Mouse (Mus musculus) spleen, postnatal 10 days (tissue): ENCODE data around the gene Gm21970.

Source experiments
- DNase-seq, 2 experiments: peaks; one replicate each; pipeline ENCODE4 v3.0.0; 2021 to 2022; ENCODE audit warnings: low spot score in 2 of 2

The Gm21970 gene

DNA sequence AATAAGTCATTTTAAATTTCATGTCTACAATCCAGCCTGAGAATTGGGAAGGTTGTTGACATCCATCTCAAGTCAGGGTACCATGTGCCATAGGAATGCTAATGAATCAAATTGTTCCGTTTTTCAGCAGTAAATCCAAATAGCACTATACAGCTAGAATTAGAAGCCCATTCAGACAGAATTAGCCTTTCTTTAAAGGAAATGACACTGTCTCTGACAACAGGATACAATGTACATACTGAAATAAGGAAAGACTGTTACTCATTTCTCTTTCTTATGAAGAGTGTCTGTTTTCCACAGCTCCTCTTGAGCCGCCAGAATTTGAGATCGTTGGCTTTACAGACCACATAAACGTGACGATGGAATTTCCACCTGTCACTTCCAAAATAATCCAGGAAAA, at the start of gene Gm21970:
TSS of gene Gm21970 (plus strand) at position 301 of the 400 bp plus-strand sequence.
- DNase-seq, result no peak

GRCm38 (mm10) chr16:91346491-91346890, 45.0 kb upstream of the Gm21970 start:
- DNase-seq, result no peak

DNA sequence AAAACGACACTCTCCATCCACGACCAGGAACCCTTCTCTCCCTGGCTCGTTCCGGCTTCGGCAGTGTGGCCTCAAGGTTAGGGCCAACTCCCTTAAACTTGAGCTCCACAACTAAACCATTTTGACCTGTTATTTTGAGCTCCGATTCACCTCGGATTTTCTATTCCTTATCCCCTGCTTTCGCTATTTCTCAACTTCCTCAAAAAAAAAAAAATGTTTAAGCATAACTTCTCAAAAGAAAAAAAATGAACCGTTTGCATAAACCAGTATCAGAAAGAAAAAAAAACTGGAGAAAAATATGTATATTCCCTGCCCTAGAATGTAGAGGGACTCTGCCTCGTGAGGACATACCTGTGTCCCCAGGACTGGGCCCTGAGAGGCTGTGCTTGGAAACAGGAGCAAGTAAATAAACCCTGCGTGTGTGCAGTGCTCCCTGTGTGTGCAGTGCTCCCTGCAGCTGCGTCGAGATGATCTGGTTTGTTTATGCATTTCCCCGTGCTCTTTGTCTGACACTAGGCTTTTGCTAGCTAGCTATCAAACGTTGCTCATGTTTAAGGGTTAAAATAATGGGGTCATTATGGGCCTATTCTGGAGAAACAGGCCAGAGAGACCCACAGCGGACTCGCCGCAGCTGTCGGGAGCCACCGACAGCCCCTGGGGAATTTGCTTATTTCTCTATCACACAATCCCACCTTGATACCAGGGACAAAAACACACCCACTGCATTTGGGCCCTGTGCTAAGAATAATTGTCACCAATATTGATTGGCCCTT, 43.8 kb upstream of the Gm21970 start:
- DNase-seq, result no peak

DNA sequence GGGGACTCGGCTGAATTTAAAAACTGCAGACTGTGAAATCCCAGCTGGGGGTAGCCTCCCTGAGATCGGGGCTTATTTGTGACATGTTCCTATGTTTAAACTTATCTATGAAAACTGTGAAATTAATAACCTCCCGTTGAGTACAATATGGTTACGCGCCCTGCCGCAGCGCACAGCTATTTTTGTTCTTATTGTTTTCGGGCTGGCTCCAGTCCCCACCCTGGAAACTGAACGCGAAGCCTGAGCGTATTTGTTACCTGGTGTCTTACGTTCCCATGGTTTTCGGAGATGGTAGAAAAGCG, 43.3 kb upstream of the Gm21970 start:
- peak in 1 of 2 experiments; percentile 33 for DNase-seq

DNA sequence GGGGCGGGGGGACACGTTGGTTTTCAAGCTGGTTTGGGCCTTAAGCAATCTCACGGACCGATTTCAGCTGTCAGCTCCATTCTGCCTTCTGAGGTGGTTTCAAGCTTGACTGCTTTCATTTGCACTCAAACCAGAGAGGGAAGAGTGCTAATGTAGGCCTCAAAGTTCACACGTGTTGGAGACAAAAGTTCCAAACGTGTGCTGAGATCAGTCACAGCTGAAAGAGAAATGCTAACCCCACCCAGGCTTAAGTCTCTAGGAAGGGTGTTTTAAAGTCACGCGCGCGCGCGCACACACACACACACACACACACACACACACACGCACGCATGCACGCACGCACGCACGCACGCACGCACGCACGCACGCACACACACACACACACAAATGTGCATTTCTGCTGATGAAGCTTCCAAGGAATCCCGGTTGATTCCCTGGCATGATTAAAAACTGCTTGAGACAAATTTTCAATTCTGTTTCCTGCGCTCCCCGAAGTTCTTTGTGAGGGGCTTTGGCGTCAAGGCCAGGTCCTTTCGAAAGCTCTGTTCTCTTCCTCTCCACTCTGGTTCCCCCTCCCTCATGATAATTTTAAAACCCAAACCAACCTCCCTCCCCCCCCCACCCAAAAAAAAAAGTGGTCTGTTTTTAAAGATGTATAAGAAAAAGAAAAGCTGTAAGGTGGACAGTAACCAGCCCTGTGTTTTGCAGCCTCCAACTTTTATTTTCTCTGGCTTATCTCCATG, 42.8 kb upstream of the Gm21970 start:
- DNase-seq, result peak in 1 of 2 experiments; percentile 68

DNA sequence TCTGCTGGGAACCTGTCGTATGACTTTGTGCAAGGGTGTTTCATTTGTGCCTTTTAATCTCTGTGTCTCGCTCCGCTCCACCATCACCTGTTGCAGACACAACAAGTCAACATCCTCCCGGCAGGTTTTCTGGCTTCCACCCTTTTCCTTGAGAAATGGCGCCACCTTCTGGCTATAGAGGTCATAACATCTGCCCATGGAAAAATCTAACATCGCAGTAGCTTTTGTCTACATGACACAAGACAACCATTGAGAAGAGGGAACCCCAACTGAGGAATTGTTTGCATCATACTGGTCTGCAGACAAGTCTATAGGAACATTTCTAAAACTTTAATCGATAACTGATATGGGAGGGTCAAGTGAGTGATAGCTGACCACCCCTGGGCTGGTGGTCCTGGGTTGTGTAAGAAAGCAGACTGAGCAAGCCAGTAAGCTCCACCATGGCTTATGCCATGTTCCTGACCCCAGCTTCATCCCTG, 39.4 kb upstream of the Gm21970 start:
- DNase-seq, result peak; percentile 86 to 89

DNA sequence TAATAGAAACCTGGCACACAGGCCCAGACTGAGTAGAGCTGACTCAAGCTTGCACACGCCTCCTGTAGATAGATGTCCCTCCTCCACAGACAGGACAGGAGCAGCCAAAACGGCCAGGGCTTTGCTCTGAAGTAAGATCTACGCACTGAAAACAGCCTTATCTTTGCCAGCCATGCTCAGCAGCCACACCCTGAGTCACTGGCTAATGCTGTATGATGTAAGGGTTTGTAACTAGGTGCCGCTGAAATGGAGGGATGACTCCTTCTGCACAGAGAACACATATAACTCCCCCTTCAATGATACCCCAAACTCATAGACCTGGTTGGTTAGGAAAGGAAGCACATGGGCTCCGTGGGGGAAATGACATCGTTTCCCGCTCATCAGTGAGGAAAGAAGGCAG, 38.8 kb upstream of the Gm21970 start:
- peak; percentile 63 to 84 for DNase-seq

GRCm38 (mm10) chr16:91353177-91353576, 38.3 kb upstream of the Gm21970 start:
- DNase-seq, result peak in 1 of 2 experiments; percentile 53

DNA sequence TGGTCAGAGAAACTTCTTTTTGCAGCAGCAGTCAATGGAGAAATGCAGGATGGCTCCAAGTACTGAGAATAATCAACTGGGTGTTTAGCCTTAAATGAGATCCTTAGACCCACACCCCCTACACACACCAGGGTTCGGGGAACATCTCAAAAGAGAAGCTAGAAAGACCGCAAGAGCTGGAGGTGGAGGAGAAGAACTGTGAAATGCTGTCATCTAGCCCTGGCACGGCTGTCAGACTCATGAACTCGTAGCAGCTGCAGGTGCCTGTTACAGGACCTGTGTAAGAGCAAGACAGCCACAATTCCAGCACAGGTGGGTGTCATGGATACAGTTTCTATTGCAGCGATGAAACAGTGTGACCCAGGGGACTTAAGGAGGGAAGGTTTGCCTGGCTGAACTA, 37.9 kb upstream of the Gm21970 start:
- DNase-seq, result peak; percentile 45 to 58

GRCm38 (mm10) chr16:91354599-91354998, 36.9 kb upstream of the Gm21970 start:
- peak in 1 of 2 experiments; percentile 51 for DNase-seq

DNA sequence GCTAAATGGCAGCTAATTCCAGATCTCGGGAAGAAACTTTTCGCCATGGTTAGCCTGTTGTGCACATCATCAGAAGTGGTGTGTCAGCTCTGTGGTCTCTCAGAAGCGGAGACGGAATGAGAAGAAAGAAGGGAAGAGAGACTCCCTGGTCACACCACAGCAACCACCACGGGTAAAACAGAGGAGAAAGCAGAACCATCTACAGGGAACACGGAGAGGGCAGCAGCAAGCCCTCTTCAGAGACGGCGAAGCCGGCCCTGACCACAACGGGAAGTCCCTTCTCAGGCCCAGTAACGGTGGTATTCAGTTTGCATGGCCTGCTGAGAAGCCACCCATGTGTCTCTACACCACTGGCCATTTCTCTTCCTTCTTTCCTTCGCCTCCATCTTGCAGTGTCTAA, 36.4 kb upstream of the Gm21970 start:
- peak; percentile 53 to 62 for DNase-seq

DNA sequence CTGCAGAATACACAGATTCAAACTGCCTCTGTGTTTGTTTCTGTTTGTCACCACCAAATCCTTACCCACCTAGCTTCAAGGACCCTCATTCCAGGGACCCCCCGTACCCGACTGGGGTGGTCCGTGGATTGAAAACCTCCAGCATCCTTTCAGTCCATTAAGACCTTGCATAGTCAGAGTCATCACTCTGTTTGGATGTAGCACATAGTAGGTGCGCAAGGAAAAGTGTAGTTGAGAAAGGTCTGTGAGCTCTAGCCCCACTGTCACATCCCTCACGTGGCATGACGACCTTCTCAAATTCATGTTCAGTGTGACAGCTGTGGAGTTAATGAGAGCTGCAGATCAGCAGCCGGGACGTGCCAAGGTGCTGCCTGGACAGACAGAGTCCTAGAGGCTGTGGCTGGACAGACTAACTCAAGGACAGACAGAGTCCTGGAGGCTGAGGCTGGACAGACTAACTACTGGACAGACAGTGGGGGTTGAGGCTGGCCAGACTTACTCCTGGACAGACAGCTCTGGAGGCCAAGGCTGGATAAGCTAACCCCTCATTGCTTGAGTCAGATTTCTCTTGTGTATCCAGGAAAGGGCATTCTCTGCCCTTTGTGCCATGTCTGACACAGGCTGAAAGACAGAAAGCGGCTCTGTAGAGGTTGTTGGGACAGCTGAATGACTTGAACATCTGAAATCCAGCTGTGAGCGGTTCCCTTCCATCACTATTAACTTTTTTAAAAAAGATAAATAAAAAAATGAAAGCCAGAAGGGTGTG, 34.6 kb upstream of the Gm21970 start:
- DNase-seq, result no peak

GRCm38 (mm10) chr16:91357526-91357900, 34.0 kb upstream of the Gm21970 start:
- DNase-seq, result no peak

DNA sequence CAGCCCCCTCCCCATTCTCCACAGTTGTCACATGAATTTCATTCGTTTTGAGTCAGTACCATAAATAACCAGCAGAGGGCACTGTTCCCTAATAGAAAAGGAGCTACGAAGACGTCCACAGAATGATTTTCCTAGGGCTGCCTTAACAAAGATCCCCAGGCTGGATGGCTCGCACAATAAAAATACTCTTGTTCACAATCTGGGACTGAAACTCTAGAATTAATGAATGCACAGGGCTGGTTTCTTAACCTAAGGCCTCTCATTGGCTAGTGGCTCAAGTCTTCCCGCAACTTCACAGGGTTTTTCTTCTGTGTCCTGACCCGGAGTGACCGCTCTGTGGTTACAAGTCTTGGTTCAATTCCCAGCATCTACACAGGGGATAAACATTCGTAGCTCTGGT, 33.0 kb upstream of the Gm21970 start:
- peak; percentile 62 to 66 for DNase-seq

DNA sequence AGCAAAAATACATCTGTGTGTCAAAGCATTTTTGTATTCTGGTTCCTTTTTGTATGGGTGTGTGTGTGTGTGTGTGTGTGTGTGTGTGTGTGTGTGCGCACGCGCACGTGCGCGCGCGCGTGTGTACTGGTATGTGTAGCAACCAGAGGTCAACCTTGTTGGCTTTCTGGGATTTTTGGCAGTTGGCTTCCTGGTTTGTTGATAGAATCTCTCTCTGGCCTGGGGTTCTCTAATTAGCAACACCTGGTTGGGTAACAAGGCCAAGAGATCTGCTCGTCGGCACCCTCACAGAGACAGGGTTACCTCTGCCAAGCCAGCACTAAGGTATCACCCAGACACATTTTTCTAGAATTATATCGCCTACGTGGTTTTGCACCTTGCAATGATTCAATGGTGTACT, 32.0 kb upstream of the Gm21970 start:
- no peak for DNase-seq

- no peak for DNase-seq
Observed at GRCm38 (mm10) chr16:91360162-91360561, 31.4 kb upstream of the Gm21970 start.

DNA sequence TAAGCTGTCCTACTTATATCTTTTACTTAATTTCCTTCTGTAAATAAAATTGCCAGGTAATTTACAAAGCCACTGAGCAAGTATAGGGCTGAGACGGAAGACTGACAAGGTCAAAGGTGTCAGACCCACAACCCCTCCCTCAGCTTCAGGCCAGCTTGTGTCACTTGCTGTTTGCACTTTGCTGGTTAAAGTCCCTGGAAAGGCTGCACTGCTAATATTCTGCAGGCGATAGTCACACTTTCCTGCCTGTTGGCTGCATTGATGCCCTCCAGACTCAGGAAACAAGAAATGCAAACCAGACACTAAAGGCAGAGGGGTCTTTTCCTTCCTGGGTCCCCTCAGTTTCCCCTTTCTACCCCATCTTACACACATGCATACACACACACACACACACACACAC, 29.5 kb upstream of the Gm21970 start:
- DNase-seq, result no peak

- DNase-seq, result no peak
Observed at GRCm38 (mm10) chr16:91362616-91363272, 28.8 kb upstream of the Gm21970 start.

GRCm38 (mm10) chr16:91363483-91363882, 28.0 kb upstream of the Gm21970 start:
- DNase-seq, result no peak

DNA sequence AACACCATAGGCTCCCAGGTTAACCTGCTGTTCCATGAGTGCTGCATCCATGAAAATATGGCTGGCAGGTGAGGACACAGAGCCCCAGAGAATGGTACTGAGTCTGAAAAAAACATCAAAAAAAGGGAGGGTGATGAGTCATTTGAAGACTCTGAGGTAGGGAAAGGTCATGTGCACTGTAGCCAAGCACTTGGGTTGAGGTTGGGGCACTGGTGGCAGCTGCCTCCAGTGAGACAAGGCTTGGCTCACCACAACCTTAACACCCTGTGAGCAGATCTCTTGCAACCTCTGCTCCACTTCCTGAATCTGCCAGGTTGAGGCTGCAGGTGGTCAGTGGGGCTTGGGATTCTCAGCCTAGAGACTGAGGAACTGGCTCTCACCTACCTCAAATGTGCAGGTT, 25.0 kb upstream of the Gm21970 start:
- DNase-seq, result peak in 1 of 2 experiments; percentile 52

DNA sequence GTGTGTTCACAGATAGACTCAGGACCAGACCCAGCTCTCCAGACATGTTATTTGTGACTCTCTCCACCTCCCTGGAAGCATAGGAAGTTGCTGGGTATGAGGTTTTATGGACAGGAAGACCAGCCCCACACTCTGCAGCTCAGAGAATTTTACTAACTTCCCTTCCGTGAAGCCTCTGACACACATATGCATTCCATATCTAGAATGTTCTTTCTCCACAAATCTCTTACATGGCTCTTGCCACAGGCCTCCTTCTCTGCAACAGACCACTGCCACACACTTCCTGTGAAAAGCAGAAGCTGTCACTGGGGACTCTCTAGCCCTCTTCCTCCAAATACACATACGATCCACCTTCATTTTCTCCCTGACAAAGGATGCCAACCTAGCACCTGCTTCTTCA, 24.5 kb upstream of the Gm21970 start:
- no peak for DNase-seq
